Mouse (Mus musculus): ENCODE measurements around the gene Prr7. TPM values are rescaled to one million over a fixed set of nuclear protein-coding genes. Genes with fewer than 3 reads are reported as not detected.

The Prr7 gene
- total and polyA plus RNA-seq, 3 experiments, result 0.60 to 1.2 (median 0.89) TPM

- peak; percentile 78 for DNase-seq (ENCODE audit: extremely low read depth)
- H3K4me2 ChIP-seq (ENCODE audit: insufficient read depth, low read depth, poor library complexity, severe bottlenecking), result peak overlapping the region; percentile 43; the same call in 1 of the 2 replicates
- peaks cover 34% of the 10 kb centered on the region for H3K79me2 ChIP-seq (replicated peaks; ENCODE audit: control insufficient read depth, extremely low read depth, insufficient read depth, poor library complexity, severe bottlenecking)
- H3K9me3 ChIP-seq (replicated peaks; ENCODE audit: low read length), result no peaks in the 10 kb centered on the region
- dilution Hi-C loops (cut with MboI; ENCODE audit: extremely low pct_ligation_motif_present, extremely low pct_unique_long_range_greater_than_20kb, low sequenced_read_pairs) (no loop called here), in situ Hi-C loops (cut with MboI; ENCODE audit: low pct_ligation_motif_present, low pct_unique_long_range_greater_than_20kb, low sequenced_read_pairs) (no loop called here)
- H3K4me1 ChIP-seq (ENCODE audit: control insufficient read depth in 1 of 2, insufficient read depth in 2 of 2), result peaks cover 26 to 55% of the 10 kb centered on the region in 2 experiments
- no peak overlapping the region for H3K4me3 ChIP-seq (replicated peaks in 1 of 3; ENCODE audit: low read depth in 2 of 3, low read length in 2 of 3, poor library complexity in 1 of 3)
- peak overlapping the region; percentile 84 for H3K27ac ChIP-seq (ENCODE audit: insufficient read depth, low read depth)
- H3K9ac ChIP-seq (ENCODE audit: insufficient read depth, low read depth), result no peak overlapping the region; the same call in 1 of the 2 replicates
- no peaks in the 10 kb centered on the region for H3K27me3 ChIP-seq (replicated peaks)
- TF ChIP-seq GABPA (IDR thresholded peaks at IDR 0.05; ENCODE audit: insufficient replicate concordance, low read depth, low read length) (no peak), MAX (IDR thresholded peaks at IDR 0.05; ENCODE audit: low read length) (peak; percentile 50), ZC3H11A (IDR thresholded peaks at IDR 0.05; ENCODE audit: low read depth, low read length) (no peak), TCF12 (IDR thresholded peaks at IDR 0.05; ENCODE audit: low read depth, low read length) (peak; percentile 98), SMC3 (IDR thresholded peaks at IDR 0.05; ENCODE audit: low read depth, low read length) (0 out of 2 replicates have a peak, but pooled peaks have one; percentile 10), ETS1 (conservative IDR thresholded peaks at IDR 0.05; ENCODE audit: low read depth, low read length) (peak; percentile 86), CHD2 (IDR thresholded peaks at IDR 0.05; ENCODE audit: low read length) (peak; percentile 9; the same call in 1 of the 2 replicates), MYC (IDR thresholded peaks at IDR 0.05; ENCODE audit: low read depth, low read length) (peak; percentile 79), MEF2A (IDR thresholded peaks at IDR 0.05; ENCODE audit: borderline replicate concordance, low read depth, low read length) (peak; percentile 62), MXI1 (IDR thresholded peaks at IDR 0.05; ENCODE audit: low read depth, low read length) (peak; percentile 49; the same call in 1 of the 2 replicates), ZKSCAN1 (IDR thresholded peaks at IDR 0.05; ENCODE audit: borderline replicate concordance, low read depth, low read length) (no peak), BHLHE40 (IDR thresholded peaks at IDR 0.05; ENCODE audit: low read depth, low read length) (peak; percentile 66; the same call in 1 of the 2 replicates), ELF1 (IDR thresholded peaks at IDR 0.05; ENCODE audit: low read depth, low read length) (0 out of 2 replicates have a peak, but pooled peaks have one; percentile 1), EP300 (IDR thresholded peaks at IDR 0.05; ENCODE audit: low read length) (peak; percentile 72), NELFE (IDR thresholded peaks at IDR 0.05; ENCODE audit: low read depth, low read length) (no peak), TBP (conservative IDR thresholded peaks at IDR 0.05; ENCODE audit: low read depth, low read length) (no peak), KAT2A (IDR thresholded peaks at IDR 0.05; ENCODE audit: insufficient replicate concordance, low read length) (no peak), ZNF384 (IDR thresholded peaks at IDR 0.05; ENCODE audit: low read depth, low read length) (no peak), IRF4 (IDR thresholded peaks at IDR 0.05; ENCODE audit: low read depth, low read length) (peak; percentile 85), POLR2A (IDR thresholded peaks at IDR 0.05; ENCODE audit: low read depth, low read length) (peak; percentile 39; the same call in 1 of the 2 replicates)
- peaks cover 43 to 56% of the 10 kb centered on the region in 2 experiments for H3K36me3 ChIP-seq (replicated peaks in 1 of 2; ENCODE audit: control insufficient read depth in 1 of 2, insufficient read depth in 1 of 2, low read length in 1 of 2)
Observed at GRCm38 (mm10) chr13:55449679-55450441, 14.2 kb upstream of the Prr7 start.
